Mouse (Mus musculus) forebrain, embryonic 14.5 days (tissue): ENCODE data around the gene 1700019D03Rik. TPM values are rescaled to one million over a fixed set of nuclear protein-coding genes. Genes with fewer than 3 reads are reported as not detected.

Source experiments
- polyA plus RNA-seq: library from polyadenylated mRNA; unstranded; fragments of >200 nt; fragmentation: Nextera tagmentation; extraction: Ambion mirVana; gene quantifications from 2 replicates; pipeline ENCODE4 v1.2.1, GENCODE M21; 2014

Gene 1700019D03Rik
- polyA plus RNA-seq, 1 experiment from 2014 or later = 2.5 TPM

Other genes starting within 250 kb of the 1700019D03Rik start
- 16.6 and 25.0 TPM in 2 replicates for gene Inpp1, start 202.5 kb downstream of the 1700019D03Rik start, polyA plus RNA-seq
- gene Hibch, start 175.2 kb downstream of the 1700019D03Rik start, polyA plus RNA-seq = 25.0 and 25.9 TPM in 2 replicates
- 0.32 and 0.73 TPM in 2 replicates for gene Mstn, start 41.5 kb upstream of the 1700019D03Rik start, polyA plus RNA-seq
- gene 1700019A02Rik, start 167.5 kb upstream of the 1700019D03Rik start, polyA plus RNA-seq = not detected in 2 replicates